Mouse (Mus musculus): ENCODE results near the gene Rps15a.

Gene Rps15a

DNA sequence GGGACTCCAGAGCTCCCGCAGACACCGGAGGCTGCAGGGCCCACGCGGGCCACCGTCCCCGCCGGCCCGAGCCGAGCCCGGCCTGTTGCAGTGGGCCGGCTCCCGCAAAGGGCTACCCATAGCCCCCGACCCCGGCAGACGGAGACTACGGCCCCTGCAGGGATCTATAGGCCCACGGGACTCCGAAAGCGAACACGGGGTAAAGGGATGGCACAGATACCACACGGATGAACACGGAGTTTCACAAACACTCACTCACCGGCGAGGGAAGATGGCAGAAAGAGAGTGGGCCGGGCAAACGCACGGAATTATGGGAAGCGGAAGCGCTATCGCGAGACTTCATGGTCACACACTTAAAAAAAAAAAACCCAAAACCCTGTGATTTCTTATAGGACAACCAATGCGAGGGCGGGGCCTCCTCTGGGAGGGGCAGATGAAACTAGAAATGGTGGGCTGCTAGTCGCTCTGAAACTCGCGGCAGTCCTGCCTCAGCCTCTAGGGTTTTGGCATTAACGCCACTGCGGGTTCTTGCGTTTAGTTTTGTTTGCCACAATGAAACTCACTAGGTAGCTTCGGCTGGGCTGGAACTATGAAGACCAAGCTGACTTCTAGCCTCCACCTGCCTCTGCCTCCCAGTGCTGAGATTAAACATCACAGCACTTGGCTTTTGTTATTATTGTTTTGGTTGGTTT, at the start of gene Rps15a:
TSS of gene Rps15a (minus strand) at position 312 of the 692 bp plus-strand sequence.
- DNase-seq, result peak; percentile 93

DNA sequence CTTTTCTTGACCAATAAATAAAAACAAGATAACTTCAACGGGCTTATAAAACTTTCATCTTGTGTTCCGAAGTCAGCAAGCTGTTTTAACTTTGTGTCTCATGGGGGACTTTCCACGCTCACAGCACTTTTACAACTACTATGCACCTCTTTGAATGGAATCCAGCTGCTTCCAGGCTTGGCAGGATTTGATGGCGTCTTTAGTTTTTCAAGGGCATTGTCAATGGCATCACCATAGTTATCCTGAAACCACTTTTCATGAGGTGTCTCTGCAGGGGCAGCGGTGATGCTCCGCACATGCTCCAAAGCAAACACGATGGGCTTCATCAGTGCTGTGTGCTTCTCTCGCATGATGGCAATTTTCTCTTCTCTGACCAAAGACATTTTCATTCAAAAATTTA, 47.0 kb upstream of the Rps15a start:
- no peak for DNase-seq

DNA sequence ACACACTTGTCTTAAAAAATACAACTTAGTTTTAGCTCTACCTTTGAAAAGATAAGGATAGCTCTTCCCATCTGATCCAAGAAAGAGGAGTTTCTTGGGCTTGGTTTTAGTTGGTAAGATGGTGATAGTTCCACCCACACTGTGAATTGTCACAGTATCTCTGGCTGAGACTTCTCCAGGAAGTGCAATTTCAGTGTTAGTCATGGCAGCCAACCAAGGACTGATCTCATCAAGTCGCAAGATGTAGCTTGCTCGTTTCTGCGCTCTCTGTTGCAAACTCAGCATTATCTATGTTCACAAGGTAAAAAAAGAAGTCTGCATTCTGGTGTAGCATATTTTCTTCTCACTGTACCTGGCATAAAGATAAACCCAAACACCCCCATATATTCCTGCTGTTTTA, 44.1 kb upstream of the Rps15a start:
- DNase-seq, result no peak

DNA sequence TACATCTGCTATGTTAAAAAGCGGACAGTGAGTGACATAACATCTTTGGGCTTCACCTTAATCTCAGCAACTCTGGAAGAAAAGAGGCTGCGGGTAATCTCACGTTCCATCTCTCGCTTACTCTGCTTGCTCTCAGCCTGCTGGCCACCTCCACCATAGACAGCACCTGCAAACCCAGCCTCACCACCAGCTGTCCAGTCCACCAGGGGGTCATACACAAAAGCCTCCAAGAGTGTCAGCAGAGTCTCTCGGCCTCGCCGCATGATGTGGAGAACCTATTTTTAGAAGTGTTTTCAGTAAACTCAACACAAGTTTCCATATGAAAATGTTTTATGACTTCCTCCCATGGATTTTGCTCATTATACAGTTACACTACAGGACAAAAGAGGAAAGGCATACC, 40.5 kb upstream of the Rps15a start:
- DNase-seq, result peak; percentile 36

DNA sequence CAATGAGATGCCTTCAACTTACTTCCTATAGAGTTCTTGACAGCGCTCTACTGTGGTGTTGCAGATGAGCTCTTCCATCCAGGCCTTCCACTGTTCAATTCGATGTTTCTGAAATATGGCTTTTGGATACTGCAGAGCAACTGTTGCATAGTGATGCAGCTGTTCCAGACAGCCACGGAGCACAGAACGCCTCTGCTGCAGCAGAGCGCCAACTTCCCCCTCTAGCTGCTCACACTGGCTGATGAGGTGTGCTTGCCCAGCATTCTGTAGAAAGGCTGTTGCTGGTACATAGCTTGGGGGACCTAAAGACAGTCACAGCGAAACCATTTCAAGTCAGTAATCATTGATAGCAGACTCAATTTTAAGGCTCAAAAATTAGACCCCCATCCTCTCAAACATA, 38.2 kb upstream of the Rps15a start:
- DNase-seq, result no peak

DNA sequence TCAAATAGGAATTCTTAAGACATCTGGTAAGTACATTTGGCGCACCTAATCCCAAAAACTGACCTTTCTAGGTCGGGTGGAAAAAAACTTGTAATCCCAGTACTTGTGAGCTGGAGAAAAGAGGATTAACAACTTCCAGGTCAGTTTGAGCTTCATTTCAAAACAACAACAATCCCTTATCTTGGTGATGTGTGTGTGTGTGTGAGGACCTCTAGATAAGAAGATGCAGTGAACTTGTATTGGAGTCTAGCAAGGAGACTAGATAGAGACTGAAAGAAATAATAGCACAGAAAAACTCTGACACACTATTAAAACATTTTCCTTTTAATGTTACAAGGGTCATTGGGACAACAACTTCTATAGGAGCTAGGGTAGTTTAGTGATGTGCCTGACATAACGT, 27.6 kb upstream of the Rps15a start:
- DNase-seq, result no peak

DNA sequence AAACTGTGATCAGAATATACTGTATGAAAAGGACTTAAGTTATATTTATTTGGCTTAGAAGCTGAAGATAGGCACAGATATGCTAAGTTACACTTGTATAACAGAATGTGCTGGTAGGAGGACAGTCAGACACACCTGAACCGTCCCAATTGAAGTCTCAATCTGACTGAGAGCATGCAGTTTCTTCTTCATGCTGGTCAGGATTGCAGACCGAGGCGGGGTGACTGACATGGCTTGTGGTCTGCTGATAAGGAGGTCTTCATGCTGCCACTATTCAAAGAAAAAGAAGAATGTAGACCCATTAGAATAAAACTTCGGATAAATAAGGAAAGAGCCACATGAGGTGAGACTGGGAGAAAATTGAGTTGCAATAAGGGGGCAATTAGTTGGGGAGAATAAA, 27.1 kb upstream of the Rps15a start:
- no peak for DNase-seq

DNA sequence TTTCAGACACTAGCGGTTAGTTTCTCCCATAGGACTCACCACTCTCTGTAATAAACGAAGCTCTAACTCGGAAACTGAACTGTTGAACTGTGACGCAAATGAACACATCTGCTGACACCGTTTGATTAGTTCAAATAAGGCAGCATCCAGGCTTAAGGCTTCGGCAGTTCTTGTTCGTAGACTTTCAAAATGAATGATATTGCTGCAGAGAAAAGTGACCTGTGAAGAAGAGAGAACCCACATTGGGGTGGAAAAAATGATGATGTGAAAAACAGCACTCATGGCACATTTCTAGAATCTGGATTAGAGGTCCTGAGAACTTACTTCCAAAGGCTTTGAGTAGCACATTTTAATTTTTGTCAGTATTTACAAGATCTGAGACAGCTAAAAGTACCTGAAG, 25.3 kb upstream of the Rps15a start:
- no peak for DNase-seq

DNA sequence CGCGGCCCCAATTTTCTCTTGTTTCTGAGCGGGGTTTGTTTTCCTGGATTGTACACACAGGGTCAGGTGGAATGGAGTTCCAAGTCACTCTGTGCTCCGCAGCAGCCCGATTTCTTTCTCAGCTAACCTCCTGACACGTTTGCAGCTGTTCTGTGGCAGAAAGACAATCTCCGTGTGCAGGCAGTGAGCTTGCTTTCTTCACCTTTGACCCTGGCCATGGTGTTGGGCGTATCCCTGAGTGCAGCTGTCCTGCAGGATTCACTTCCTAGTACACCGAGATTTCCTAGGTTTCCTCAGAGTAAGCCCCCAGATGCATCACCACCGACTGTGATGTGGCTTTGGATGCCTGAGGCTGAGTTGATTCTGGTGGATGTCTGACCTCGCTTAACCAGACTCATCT, 19.1 kb upstream of the Rps15a start:
- DNase-seq, result no peak

DNA sequence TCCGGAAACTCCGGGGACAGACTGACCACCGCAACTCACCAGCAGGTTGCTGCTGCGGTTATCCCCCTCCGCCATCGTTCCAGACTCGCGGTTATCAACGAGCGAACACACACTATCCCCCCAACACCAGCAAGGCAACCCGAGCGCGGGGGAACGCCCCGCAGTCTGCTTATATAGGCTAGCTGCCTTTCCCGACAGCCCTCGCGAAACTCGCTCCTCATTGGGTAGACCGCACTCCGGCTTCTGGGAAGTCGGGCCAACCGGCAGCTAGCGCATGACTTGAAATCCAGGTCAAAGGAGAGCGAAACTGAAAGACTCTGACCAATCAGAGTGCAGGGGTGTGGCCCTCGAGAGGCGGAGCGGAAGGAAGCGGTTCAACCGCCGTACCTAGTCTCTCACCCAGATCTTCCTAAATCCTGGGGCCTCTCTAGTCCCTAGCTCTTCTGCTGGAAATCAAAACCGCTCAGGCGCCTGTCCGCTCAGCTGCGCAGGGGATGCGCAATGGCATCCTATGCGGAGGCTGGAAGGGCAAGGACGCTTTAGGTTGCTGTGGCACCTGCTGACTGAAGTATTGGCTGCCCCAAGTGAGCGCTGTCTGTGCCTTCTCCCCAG, 13.5 kb upstream of the Rps15a start, which contains the start of gene Arl6ip1:
TSS of gene Arl6ip1 (minus strand) at position 233 of the 612 bp plus-strand sequence.
- DNase-seq, result peak; percentile 96

DNA sequence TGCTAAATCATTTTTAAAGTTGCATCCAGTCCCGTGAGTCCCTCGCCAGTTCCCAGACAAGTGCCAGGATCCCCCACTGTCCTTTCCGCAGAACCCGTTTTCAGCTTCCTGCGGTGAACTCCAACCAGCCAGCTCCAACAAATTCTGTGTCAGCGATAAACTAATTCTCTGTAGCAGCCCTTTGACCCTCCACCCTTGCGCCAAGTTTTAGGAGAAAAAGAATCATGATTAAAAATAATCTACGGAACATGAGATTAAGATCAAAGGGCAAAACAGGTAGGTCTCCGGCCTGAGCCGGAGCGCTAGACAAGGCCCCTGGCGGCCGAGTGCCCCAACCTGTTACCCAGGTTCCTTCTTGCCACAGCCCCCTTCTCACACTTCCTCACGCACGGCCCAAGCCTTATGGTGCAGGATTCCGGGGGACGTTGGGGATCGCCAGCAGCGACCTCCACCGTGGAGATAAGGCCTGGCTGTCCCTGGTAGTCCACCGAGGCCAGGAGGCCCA, 13.0 kb upstream of the Rps15a start:
- DNase-seq, result peak; percentile 46

DNA sequence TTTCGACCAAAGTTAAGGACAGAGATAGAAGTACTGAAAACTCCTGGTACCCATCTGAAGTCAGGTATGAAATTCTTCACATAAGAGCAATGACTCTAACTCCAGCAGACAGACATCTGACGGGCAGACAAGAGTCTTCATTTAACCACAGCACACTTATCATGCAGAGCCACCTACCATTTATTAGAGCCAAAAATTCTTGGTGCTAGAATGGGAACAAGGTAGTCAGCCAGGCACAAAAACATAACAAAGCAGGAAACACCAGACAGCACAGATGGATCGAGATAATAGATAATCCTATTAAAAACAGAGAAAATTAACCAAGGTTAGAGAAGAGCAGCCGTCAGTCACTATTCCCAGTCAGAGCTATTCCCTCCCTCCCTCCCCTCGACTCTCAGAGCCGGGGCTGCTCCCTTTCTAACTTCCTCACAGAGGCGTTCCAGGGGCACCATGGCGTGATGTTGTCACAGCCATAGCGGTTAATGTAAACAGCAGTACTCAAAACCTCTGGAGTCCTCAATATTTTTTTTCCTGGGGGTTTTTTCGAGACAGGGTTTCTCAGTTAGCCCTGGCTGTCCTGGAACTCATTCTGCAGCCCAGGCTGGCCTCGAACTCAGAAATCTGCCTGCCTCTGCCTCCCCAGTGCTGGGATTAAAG, 10.4 kb upstream of the Rps15a start:
- DNase-seq, result no peak

DNA sequence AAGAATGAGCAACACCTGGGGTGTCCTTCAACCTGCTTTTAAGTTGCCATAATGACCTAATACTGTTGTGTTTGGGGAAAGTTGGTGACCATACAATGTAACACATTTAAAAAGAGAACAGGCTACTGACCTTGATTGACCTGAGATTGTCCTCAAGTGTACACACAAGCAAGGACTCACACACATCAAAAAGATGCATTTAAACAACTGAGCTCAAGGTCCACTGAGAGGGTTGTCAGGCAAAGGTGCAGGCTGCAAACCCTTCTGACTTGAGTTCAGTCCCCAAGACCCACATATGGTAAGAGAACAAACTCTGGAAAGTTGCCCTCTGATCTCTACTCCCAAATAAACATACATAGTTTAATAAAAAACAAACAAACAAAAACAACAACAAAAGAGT, 9.7 kb upstream of the Rps15a start:
- no peak for DNase-seq

DNA sequence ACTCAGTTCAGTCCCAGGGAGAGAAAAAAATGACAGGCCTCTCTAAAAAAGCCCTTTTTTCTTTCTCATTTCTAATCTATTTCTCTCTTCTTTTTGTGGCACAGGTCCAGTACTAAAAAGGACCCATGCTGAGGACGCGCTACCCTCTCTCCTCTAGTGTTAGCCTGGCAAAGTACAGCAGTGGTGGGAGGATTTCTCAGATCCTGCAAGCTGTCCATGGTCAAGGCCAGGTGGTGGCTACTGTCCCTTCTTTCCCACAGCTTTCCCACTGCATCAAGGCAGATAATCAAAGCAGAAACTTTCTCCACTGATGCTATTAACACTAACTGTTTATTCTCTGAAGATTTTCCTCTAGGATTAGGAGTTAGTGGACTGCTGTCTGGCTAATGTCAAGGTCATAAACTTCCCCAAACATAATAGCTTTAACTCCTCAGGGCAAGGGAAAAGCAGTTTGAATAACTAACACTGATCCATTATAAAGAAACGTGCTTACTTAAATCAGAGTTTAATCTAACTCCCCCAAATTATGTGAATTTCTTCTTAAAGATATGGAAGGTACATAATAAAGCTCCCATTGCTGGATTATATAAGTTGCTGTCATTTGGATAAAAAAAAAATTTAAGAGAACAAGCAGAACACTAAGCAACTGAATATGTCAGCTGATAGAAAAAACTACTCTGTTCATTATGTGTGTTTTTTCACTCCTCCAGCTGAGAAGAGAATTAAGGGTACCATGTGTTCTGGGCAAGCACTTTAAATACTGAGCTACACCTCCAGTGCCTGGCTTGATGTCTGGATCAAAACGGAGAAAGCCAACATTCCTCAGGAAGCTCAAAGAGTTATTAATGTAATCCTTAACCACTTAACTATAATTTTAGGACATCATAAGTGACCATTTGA, 7.8 kb upstream of the Rps15a start:
- no peak for DNase-seq

DNA sequence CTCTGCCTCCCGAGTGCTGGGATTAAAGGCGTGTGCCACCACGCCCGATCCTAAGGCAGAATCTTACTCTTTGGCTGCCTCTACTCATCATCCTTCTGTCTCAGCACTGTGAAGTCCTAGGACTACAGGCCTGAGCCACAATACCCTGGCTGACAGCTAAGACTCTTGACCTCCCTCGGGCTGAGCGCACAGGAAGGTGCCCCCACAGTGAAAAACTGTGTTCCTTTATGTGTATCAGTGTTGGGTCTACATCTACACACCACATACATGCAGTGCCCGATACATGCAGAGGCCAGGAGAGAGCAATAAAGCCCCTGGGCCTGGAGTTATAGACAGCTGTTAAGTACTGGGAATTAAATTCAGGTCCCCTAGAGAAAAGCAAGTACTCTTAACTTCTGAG, 6.2 kb upstream of the Rps15a start:
- DNase-seq, result no peak

DNA sequence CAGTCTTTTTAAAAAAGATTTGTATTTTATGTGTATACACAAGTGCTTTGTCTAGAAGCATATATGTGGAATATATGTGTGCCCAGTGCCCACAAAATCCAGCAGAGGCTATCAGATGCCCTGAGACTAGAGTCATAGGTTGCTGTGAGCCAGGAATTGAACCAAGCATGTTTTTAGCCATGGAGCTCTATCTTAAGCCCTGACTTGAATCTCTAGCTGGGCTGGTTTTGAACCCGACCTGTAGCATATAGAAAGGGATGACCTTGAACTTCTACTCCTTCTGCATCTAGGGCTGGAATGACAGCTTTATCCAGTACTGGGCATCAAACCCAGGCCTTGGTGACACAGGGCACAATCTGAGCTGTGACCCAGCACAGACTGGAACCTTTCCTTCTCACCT, 4.7 kb upstream of the Rps15a start:
- no peak for DNase-seq

DNA sequence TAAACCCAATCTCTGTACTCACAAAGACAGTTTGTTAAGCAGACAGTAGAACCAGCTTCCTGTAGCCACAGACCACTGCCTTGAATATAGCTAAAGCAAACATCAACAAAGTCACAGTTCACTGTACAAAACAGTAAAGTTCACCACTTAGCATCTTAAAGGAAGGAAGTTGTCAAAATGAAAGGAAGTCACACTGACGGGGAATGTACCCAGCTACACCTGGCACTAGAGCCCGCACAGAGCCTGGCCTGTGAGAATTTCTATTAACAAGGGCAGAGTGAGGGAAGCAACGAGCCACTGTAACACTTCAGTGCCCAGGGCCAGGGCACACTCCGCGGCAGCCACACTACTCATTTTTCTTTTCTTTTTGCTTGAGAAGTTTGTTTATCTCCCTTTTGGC, 4.0 kb upstream of the Rps15a start:
- DNase-seq, result no peak

DNA sequence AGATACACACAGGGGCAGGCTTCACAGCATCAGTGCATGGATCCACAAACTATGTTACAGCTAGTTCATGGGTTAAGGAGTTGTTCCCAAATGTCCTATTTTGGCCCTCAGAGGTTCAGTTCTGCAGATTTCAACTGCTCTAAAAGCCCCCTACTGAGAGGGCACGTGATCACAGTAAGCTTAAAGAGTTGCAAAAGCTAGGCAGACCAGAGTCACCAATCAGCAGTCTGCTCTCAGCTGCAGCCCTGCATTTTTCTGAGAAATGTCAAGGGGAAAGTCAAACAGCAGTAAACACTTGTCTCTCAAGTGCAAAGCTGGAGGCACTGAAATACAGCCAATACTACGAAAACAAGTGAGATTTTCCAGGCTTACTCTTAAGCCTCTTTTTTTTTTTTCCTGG, 3.2 kb upstream of the Rps15a start:
- no peak for DNase-seq

DNA sequence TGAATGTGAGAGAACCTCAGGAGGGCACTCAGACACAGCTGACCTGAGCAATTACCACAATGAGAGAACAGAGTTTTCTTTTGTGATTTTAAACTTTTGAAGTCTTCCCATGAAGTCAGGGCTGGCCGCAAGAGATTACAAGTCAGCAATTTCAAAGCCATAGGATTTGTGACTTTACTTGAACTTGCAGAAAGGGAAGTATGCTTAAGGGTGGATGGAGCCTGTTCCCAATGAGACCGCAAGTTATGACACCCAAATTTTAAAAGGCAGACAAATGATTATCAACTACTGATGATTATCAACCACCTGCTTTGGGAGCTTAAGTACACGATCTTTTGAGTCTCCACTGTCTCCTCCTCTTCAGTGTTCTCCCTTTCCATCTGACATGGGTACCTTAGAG, 2.4 kb upstream of the Rps15a start:
- no peak for DNase-seq

DNA sequence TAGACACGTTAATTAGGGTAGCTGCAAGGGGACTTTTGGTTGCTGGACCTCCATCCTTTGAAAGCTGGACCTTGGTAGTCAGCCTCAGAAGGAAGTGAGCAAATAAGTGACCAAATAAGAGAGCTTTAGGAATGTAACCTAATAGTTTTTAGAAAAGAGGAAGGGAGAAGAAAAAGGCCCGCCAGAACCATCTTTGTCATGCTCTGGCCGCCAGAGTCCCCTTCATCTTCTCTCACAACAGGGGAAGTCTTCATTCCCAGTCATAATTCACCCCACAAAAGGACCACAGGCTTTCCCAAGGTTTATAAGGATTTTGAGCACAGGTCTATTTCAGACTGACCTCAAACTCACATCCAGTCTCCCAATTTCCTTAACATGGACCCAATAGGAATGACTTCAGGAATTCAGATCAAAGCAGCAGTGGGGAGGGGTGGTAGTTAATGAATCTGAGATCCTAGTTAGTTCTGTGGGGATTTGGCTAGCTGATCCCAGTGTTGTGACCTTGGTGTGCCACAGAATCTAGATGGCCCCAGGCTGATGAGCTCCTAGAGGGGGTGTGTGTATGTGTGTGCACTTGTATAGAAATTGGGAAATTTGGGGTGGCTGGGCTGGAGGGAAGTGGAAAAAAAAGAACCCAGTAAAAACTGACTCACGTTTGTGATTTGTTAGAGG, 1.7 kb upstream of the Rps15a start:
- no peak for DNase-seq

DNA sequence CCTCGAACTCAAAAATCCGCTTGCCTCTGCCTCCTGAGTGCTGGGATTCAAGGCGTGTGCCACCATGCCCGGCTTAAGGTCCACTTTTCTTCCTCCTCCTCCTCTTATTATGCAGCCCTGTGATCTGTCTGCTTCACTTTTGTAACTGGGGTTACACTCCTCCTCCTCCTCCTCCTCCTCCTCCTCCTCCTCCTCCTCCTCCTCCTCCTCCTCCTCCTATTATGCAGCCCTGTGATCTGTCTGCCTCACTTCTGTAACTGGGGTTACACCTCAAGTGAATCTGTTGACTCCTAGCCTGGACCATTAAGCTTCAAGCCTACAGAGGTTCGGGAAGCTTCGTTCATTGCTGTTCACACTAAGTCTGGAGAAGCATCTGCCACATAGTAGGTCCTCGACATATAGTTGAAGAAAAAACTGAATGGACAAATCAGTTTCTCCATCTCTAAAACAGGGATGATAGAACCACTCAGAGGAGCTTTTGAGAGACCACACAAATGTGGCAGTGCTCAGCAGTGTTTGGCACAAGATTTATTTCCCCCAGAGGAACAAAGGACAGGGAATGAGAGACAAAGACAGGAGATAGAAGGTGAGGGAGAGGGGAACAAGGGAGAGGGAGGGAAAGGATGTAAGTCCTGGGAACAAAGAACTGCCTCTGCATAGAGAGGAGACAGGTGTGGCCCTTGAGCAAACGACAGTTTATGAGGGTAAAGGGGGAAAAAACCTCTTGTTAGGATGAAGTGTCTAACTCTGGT, 975 bp upstream of the Rps15a start:
- no peak for DNase-seq

DNA sequence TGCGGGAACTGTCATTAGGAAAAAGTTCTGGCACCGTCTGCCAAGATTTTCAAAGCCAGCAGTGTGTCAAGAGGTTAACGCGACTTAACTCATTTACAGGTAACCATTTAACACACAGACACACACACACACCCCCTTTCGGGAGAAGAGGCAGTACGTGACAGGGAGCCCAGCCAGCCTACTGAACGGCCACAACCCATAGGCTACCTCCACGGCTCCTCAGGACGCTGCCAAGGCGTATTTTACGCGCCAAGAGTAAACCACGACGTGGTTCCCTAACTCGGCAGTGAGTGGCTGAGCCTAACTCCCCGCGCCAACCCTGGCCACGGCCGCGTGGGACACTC, 483 bp downstream of the Rps15a start:
- no peak for DNase-seq
